In genomic region chr9:102636553-102636952, GRCm38 (mm10) we compare ENCODE assay signal across 9 mouse cellular contexts. TPM values are rescaled to one million over a fixed set of nuclear protein-coding genes. Genes with fewer than 3 reads are reported as not detected.
A peak's percentile ranks its signal among the peaks of the same experiment; 100 is the strongest.
DNase-seq lines count a peak whose midpoint lies in the region; ATAC-seq and TF ChIP-seq lines count a peak whose summit lies in the region.
"Had no signal": no experiment of that assay in that cellular context is flagged by ENCODE, and none has a peak within 500 bp of the region (broad histone marks: within the 10 kb centered on the region; RNA-seq: fewer than 3 reads in every experiment).

No protein-coding gene starts in this region.

- WGBS in kidney, embryonic 14.5 days = 5% methylated on average over 4 of the region's 4 CpGs
- 7% methylated on average over 4 of the region's 4 CpGs for WGBS in midbrain, embryonic 10.5 days

- no peaks in the 10 kb centered on the region for H3K27me3 ChIP-seq in kidney, embryonic 14.5 days (ENCODE audit: control insufficient read depth, insufficient read depth, low read length)
- no peaks in the 10 kb centered on the region for H3K27me3 ChIP-seq in midbrain, embryonic 10.5 days (ENCODE audit: low read depth, poor library complexity, severe bottlenecking)
- H3K27me3 ChIP-seq: limb, embryonic 13.5 days had no signal

- intact Hi-C loops in gastrocnemius, postnatal 36 days (cut with DNase I) = loop anchor here (1.0 to 2.0 kb wide), 2 partner anchors 148 to 228 kb away; no protein-coding TSS in a partner anchor
- intact Hi-C loops in left cerebral cortex, adult 2 months (cut with DNase I) = loop anchor here (1.0 to 2.0 kb wide), 3 partner anchors 80 to 230 kb away; partner anchors contain the start of gene Amotl2

- H3K4me1 ChIP-seq in kidney, embryonic 14.5 days (ENCODE audit: control insufficient read depth, insufficient read depth, low read length) = no peaks in the 10 kb centered on the region
- H3K4me1 ChIP-seq in midbrain, embryonic 10.5 days = peaks cover 22% of the 10 kb centered on the region

- peaks cover 7% of the 10 kb centered on the region; the same call in 1 of the 2 replicates for H3K36me3 ChIP-seq in kidney, embryonic 14.5 days (ENCODE audit: control insufficient read depth, insufficient read depth, low read length)
- peaks cover 23% of the 10 kb centered on the region for H3K36me3 ChIP-seq in midbrain, embryonic 10.5 days

- no peak overlapping the region for H3K4me2 ChIP-seq in kidney, embryonic 14.5 days (replicated peaks; ENCODE audit: low read depth, low read length)
- H3K4me2 ChIP-seq: limb, embryonic 13.5 days had no signal

- peak; percentile 92 for TF ChIP-seq CTCF in left cerebral cortex, adult 2 months (IDR thresholded peaks at IDR 0.05)

- H3K4me3 ChIP-seq in kidney, embryonic 14.5 days (ENCODE audit: low read length) = no peak overlapping the region
- no peak overlapping the region for H3K4me3 ChIP-seq in left cerebral cortex, adult 2 months
- no peak overlapping the region for H3K4me3 ChIP-seq in midbrain, embryonic 10.5 days
- H3K4me3 ChIP-seq: limb, embryonic 13.5 days had no signal

- no peaks in the 10 kb centered on the region; the same call in 1 of the 2 replicates for H3K9me3 ChIP-seq in kidney, embryonic 14.5 days (ENCODE audit: control insufficient read depth, low read length)
- no peaks in the 10 kb centered on the region for H3K9me3 ChIP-seq in midbrain, embryonic 10.5 days (replicated peaks)
- H3K9me3 ChIP-seq: limb, embryonic 13.5 days had no signal

- H3K9ac ChIP-seq in kidney, embryonic 14.5 days (ENCODE audit: low read depth, low read length) = no peak overlapping the region
- H3K9ac ChIP-seq: limb, embryonic 13.5 days had no signal

- H3K27ac ChIP-seq in kidney, embryonic 14.5 days (ENCODE audit: low read depth, low read length) = no peak overlapping the region
- H3K27ac ChIP-seq in left cerebral cortex, adult 2 months = no peak overlapping the region
- H3K27ac ChIP-seq in midbrain, embryonic 10.5 days (replicated peaks) = peak overlapping the region; percentile 39; the same call in 1 of the 2 replicates
- H3K27ac ChIP-seq: limb, embryonic 13.5 days had no signal

- peak; percentile 74 for DNase-seq in kidney, adult 18-20 months
- peak; percentile 73 for DNase-seq in R1 (ENCODE audit: low read depth, low spot score)
- peak; percentile 57 to 71 for DNase-seq in cerebellum, postnatal 36 days
- DNase-seq in gastrocnemius, postnatal 36 days = peak; percentile 35 to 50
- peak; percentile 51 to 57 for DNase-seq in left cerebral cortex, adult 2 months (ENCODE audit: extremely low spot score in 1 of 2, low spot score in 2 of 2)
- peak; percentile 63 for DNase-seq in midbrain, embryonic 10.5 days (ENCODE audit: low spot score)
- peak; percentile 8 to 39 for DNase-seq in spleen, postnatal 36 days (ENCODE audit: low spot score in 2 of 2)

- ATAC-seq in kidney, embryonic 14.5 days (ENCODE audit: low FRiP score, low TSS enrichment) = no peak

RNA-seq across cellular contexts. Expression of gene Cep63, which starts 10.2 kb away (rescaled TPM):
- polyA plus RNA-seq in kidney, embryonic 14.5 days (2014; fragmentation: Nextera tagmentation; extraction: Ambion mirVana) = 49.4 and 51.7 TPM in 2 replicates
- 10 to 100 TPM; 20.7 to 21.9 TPM for total RNA-seq in gastrocnemius, postnatal 36 days (2021)
- 10 to 100 TPM; 32.2 to 37.7 TPM for total RNA-seq in left cerebral cortex, adult 2 months (2021)
- polyA plus RNA-seq in midbrain, embryonic 10.5 days (2016; fragmentation: Nextera tagmentation; extraction: Ambion mirVana) = 54.1 and 65.9 TPM in 2 replicates

RNA-seq across cellular contexts. Expression of gene Anapc13, which starts 10.5 kb away (rescaled TPM):
- 197 and 249 TPM in 2 replicates for polyA plus RNA-seq in kidney, embryonic 14.5 days (2014; fragmentation: Nextera tagmentation; extraction: Ambion mirVana)
- total RNA-seq in gastrocnemius, postnatal 36 days (2021) = 100 to 1,000 TPM; 186 to 195 TPM
- total RNA-seq in left cerebral cortex, adult 2 months (2021) = 100 to 1,000 TPM in 1 of 2 experiments, 10 to 100 TPM in 1; 98.6 to 116 TPM
- polyA plus RNA-seq in midbrain, embryonic 10.5 days (2016; fragmentation: Nextera tagmentation; extraction: Ambion mirVana) = 172 and 188 TPM in 2 replicates

Comparison
In these comparisons a context has a peak if more than half of its experiments do, and no peak if none do; other contexts are left out.
1. DNase-seq: peak in every context shown above with its lines; median percentile 74 in kidney, adult 18-20 months; 73 in R1; 64 in cerebellum, postnatal 36 days; 63 in midbrain, embryonic 10.5 days; 54 in left cerebral cortex, adult 2 months; 42 in gastrocnemius, postnatal 36 days; 24 in spleen, postnatal 36 days.